Mouse (Mus musculus) spleen, embryonic (tissue): ENCODE data around the gene Mrpl55.
"Not testable (repeated sequence)": the region's sequence is repeated elsewhere in the genome, so short reads cannot be mapped to it uniquely, and the experiment has no call there.

Experiments used
- CTCF ChIA-PET: fragments of 350-600 bp; sonication (Branson Sonifier 250); formaldehyde crosslinking; loops from one replicate; lab custom pipeline; 2022; lab: Charles Lee

Gene Mrpl55

DNA sequence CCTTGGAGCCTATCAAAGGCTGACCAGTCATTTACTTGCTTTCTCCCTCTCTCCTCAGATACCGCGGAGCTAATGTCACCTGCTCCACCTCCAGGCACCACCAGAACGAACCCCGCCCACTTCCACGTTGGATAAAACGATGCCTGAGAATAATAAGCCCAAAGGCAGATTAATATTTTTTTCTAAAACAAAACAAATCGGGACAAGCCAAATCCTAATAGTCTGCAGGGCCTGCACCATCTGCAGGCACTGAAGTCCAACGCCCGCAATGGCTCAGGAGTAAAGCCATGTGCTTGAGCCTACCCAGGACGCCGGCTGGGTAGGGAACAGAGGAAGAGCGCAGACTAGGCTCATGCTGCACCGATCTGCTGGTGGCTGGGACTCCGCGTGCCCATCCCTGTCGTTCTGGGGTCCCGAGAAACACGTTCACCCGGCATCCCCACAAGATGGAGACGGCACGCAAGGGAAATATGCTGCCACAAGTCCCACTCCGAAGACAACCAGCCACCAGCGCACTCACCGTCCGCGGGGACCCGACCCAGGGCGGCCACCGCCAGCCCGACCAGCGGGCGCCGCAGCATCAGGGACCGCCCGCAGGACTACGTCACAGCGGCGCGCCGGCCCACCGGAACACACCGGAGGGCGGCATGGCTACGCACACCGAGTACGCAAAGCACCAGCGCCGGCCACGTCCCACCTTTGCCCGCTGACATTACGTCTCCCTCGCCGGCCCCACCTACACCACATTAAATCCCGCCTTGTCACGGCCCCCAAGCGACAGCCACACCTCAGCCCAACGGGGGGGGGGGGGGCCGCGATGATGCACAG lies 10.8 kb upstream of the Mrpl55 start:
- CTCF ChIA-PET = no interaction called here

DNA sequence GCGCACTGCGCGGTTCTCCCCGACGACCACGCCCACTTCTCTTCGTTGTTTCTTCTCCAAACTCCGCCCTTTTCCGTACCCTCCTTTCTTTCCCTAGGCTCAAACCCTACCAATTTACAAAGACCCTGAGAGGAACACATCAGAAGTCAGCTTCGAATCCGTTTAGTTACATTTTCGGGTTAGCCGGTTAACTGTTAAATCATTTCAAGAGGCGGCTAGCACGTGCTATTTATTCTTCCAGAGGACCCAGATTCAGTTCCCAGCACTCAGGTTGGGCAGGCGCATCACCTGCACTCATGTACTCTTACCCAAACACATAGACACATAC lies 10.3 kb upstream of the Mrpl55 start, which contains the start of gene Guk1:
Gene Guk1, minus strand, starts transcription at position 154 of the 328 bp plus-strand sequence.
- CTCF ChIA-PET = interaction anchor here (0.6 kb wide), 1 partner anchor 1507 kb away, joined by 7 read pairs; no protein-coding TSS in a partner anchor

- CTCF ChIA-PET = no interaction called here
These were observed 6.1 kb upstream of the Mrpl55 start for GRCm38 (mm10) chr11:59196230-59196629.

DNA sequence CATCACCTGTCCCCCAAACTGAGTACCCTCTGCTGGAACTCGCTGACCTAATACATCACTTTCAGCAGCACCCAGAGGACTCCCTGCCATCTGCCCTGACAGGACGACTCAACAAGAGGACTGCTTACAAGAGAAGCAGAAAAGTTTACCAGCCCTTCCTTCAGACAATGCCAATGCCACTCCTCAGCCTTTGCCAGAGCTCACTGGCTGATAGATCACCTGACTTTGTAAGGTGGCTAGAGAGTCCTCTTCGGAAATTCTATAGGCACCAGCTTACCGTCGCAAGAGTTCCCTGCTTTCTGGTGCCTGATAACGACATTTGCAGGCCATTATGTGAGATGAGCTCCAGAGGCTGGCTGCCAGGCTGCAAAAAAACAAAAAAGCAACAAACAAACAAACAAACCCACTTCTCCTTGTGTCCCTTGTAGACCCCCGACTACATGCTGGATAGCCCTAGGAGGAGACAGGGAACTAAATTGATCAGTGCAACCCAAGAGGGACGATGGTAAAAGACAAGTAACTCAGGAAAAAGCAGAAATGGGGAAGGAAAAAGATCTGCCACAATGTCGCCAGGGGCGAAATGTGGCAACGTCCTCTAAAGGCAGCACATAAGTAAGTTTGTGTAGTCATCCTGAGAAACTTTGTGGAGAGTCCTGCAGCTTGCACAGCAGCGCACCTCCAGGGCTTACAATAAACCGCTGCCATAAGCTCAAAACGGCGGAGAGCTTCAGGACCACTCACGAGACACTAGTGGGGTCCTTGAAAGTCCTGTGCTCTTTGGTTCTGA lies 877 bp upstream of the Mrpl55 start:
- CTCF ChIA-PET = no interaction called here

DNA sequence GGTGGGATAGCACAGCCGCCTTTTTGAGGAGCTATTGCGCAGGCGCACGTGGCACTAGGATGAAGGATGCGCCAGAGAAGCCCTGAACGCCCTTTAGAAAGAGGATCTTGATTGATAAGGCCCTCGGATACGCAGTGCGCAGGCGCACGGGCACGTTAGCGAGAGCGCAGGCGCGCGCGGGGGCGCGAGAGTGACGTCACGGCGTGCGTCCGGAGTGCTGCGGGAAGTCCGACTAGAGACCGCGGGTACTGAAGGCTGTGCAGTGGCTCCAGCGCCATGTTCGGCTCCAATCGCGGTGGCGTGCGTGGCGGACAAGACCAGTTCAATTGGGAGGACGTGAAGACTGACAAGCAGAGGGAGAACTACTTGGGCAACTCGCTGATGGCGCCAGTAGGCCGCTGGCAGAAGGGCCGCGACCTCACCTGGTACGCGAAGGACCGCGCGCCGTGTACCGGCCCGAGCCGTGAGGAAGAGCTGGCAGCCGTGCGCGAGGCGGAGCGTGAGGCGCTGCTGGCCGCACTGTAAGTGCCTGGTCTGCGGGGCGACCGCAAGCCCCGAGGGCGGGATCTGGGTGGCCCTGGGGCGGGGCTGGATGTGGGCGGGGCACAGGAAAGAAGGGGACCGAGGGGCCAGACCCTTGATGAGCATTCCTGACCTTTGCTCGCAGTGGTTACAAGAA lies 6.0 kb downstream of the Mrpl55 start, which contains the start of gene 2310033P09Rik:
Gene 2310033P09Rik, plus strand, starts transcription at position 169 of the 679 bp plus-strand sequence.
- CTCF ChIA-PET = no interaction called here

GRCm38 (mm10) chr11:59209003-59209441 lies 6.7 kb downstream of the Mrpl55 start:
- CTCF ChIA-PET = interaction anchor here (1.6 kb wide), 1 partner anchor 15 kb away, joined by 5 read pairs; no protein-coding TSS in a partner anchor

DNA sequence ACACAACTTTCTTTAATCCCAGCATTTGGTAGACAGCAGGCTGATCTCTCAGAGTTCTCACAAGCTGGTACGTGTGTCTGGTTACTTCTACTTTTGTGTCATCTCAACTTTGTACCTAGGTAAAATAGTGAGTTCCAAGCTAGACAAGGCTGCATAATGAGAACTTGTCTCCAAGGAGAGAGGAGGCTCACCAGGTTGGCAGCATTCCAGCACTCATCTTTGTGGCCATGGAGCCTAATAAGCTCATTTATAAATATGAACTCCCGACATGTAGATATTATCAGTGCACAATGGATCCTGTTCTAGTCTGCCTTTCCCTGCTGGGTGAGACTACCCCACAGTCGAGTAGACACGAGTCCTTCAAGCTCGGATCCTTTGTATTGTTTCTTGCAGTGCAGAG lies 7.3 kb downstream of the Mrpl55 start:
- CTCF ChIA-PET = interaction anchor here (0.8 to 1.6 kb wide), 2 partner anchors 10 to 15 kb away, joined by 3 to 5 read pairs; no protein-coding TSS in a partner anchor

- CTCF ChIA-PET = interaction anchor here (0.8 to 1.6 kb wide), 2 partner anchors 9 to 14 kb away, joined by 3 to 5 read pairs; no protein-coding TSS in a partner anchor
These were observed 7.7 kb downstream of the Mrpl55 start for GRCm38 (mm10) chr11:59210020-59210419.

GRCm38 (mm10) chr11:59211561-59211960 lies 9.3 kb downstream of the Mrpl55 start:
- CTCF ChIA-PET = not testable (repeated sequence)

- CTCF ChIA-PET = not testable (repeated sequence)
These were observed 10.0 kb downstream of the Mrpl55 start for GRCm38 (mm10) chr11:59212320-59212719.

DNA sequence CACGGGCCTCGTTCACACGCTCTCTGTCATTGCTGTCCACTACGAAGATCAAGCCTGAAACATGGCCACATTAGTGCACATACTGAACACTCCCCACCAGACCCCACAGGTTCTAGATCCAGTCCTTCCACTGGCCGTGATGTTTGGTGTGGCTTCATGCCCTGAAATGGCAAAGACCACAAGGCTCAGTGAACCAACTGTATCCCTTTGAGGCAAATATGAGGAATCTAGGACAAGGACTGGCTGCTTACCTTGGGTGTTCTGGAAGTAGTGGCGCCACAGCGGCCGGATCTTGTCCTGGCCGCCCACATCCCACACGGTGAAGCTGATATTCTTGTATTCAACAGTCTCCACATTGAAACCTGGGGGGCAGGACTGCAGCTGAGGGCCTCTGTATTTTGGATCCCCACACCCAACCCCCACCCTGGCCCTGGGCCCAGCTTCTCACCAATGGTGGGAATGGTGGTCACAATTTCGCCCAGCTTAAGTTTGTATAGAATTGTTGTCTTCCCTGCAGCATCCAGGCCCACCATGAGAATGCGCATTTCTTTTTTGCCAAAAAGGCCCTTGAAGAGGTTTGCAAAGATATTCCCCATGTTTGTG lies 10.7 kb downstream of the Mrpl55 start:
- CTCF ChIA-PET = no interaction called here

DNA sequence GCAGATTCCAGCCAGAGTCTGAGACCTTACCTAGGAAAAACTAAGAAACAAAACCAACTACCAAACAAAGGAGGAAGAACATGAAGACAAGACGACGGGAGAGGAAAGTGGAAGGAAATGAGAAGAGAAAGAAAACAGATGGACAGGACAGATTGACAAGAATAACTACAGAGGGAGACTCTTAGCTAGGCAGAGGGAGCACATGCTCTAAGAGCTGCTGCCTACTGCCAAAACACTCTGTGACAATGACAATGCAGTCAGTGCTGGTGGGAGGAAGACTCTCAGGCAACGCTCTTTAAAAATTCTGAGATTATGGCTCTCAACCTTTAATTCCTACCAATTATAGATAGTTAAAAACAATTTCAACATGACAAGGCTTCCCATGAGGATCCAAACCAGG lies 14.7 kb downstream of the Mrpl55 start:
- CTCF ChIA-PET = interaction anchor here (1.8 kb wide), 1 partner anchor 52 kb away, joined by 4 read pairs; no protein-coding TSS in a partner anchor

GRCm38 (mm10) chr11:59218389-59218998 lies 16.2 kb downstream of the Mrpl55 start:
- CTCF ChIA-PET = interaction anchor here (1.4 kb wide), 1 partner anchor 9 kb away, joined by 3 read pairs; no protein-coding TSS in a partner anchor

- CTCF ChIA-PET = interaction anchor here (0.6 to 1.4 kb wide), 2 partner anchors 9 to 1420 kb away, joined by 3 to 4 read pairs; no protein-coding TSS in a partner anchor
These were observed 16.8 kb downstream of the Mrpl55 start for GRCm38 (mm10) chr11:59219064-59219463.

DNA sequence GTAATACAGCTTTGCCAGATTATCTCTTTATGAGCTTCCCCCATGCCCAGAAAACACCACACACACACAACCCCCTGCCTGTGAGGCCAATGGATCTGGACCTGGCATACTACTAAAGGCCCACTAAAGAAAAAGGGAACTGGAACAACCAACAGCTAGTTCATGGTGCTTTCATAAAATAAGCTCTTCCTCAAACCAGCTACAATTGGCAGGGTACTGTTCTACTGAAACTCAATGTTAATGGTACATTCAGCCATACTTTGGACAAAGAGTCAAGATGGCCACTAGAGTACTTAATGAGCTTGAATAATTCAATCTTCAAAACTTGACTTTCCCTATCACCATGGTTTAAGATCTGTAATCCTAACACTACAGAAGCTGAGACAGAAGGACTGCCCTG lies 19.3 kb downstream of the Mrpl55 start:
- CTCF ChIA-PET = interaction anchor here (0.6 kb wide), 1 partner anchor 169 kb away, joined by 3 read pairs; no protein-coding TSS in a partner anchor

DNA sequence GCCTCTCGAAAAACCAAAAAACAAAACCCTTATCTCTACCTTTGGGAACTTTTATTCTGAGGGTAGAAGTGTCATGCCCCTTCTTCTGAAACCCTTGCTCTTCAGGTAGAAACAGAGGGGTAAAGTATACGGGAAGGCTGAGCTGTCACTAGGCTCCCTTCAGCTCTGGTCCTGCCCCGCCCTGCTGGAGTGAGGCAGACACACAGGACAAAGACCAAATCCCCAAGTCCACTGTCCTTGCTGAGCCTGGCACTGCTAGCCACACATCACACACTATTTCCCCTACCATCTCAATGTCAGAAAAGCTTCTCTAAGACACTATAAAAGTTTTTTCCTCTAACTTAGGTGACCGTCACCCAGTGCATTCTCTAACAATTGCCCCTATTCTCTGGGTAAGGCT lies 20.0 kb downstream of the Mrpl55 start:
- CTCF ChIA-PET = interaction anchor here (0.6 kb wide), 1 partner anchor 169 kb away, joined by 3 read pairs; no protein-coding TSS in a partner anchor

DNA sequence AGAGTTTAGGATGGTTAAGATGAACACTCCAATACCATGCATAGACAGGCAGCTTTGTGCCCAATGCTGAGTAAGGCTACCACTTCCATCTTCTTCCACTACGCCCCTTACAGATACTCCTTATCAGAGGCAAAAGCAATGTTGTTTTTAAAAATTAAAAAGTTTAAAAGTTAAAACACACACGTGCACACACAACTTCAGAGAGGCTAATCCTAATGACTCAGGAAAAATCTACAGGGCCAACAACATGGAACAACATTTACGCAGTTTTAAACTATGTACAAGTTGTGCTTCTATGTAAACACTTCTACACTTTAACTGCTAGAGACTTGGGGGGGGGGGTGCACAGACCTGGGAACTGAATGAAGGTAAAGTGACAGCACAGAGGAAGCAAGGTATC lies 21.7 kb downstream of the Mrpl55 start:
- CTCF ChIA-PET = interaction anchor here (1.3 kb wide), 1 partner anchor 14 kb away, joined by 5 read pairs; no protein-coding TSS in a partner anchor

DNA sequence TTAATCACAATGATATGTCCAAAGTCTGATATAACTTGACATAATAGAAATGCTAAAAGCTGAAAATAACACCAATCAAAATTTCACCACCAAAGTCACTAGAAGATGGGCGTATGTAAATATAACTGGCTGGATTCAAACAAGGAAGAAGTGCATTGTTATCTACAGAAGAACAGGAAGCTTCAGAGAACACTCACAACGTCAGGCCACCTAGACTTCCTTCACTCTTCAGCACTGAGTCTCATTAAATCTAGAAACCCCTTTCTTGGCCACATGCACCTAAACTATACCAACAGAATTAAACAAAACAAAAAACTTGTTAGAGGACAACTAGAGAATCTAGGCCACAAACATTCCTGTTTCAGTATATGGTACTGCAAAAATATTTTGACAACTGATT lies 22.2 kb downstream of the Mrpl55 start:
- CTCF ChIA-PET = interaction anchor here (1.3 kb wide), 1 partner anchor 15 kb away, joined by 5 read pairs; no protein-coding TSS in a partner anchor

GRCm38 (mm10) chr11:59225167-59225566 lies 22.9 kb downstream of the Mrpl55 start:
- CTCF ChIA-PET = no interaction called here

DNA sequence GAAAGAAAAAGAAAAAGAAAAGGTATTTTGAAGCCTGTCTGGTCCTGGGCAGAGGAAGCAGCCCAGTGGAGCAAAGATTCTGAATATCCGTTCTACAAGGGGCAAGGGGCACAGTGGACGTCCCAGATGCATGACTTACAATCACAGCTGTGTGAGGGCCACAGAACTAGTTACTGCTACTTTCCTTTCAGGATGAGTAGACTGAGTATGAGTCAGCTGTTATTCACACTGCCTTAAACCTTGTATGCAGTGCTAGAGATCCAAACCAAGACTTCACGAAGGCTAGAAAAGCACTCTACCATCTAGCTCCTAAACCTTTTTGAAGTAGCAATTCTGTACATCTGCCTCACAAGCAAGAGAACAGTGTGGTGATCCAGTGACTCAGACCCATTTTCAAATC lies 24.0 kb downstream of the Mrpl55 start:
- CTCF ChIA-PET = no interaction called here
